Mouse (Mus musculus): ENCODE data around the gene Magoh. TPM values are rescaled to one million over a fixed set of nuclear protein-coding genes. Genes with fewer than 3 reads are reported as not detected.

The Magoh gene
- total and polyA plus RNA-seq, 3 experiments = 38.8 to 43.2 (median 40.2) TPM

DNA sequence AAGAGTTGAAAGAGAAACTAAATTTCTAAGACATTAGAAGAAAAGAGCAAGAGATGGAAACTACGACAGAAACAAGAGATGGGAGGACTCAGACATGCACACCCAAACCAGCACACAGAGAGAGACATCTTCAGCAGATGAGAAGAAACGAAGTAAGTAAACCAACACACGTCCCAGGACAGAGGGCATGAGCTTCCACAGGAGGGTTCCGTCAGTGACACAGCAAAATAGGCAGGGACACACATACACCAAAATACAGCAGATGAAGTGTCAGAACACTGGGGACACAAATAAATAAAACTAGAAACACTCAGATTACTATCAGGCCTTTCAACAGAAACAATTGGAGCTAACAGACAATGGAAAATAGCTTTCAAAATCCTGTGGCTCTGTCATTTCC is 30.5 kb downstream of the Magoh start:
- Histone ChIP-seq H3K9ac (ENCODE audit: low read depth, low read length) (no peak overlapping the region), H3K4me3 (no peak overlapping the region), H3K27me3 (ENCODE audit: control insufficient read depth, insufficient read depth, low read length) (no peaks in the 10 kb centered on the region), H3K4me1 (ENCODE audit: control insufficient read depth, insufficient read depth, low read length) (no peaks in the 10 kb centered on the region), H3K27ac (no peak overlapping the region), H3K79me2 (replicated peaks; ENCODE audit: control insufficient read depth, insufficient read depth, low read length) (no peaks in the 10 kb centered on the region), H3K36me3 (ENCODE audit: control insufficient read depth, insufficient read depth, low read length) (0 out of 2 replicates have a peak, but pooled peaks cover 3% of the 10 kb centered on the region)
- TF ChIP-seq CTCF (IDR thresholded peaks at IDR 0.05) (no peak), POLR2A (IDR thresholded peaks at IDR 0.05; ENCODE audit: insufficient read depth, low read depth, low read length) (no peak), EP300 (IDR thresholded peaks at IDR 0.05; ENCODE audit: insufficient read depth, low read depth, low read length) (no peak)
- 88% methylated on average over 4 of the region's 4 CpGs for WGBS
- intact Hi-C loops (cut with DNase I) = no loop called here
- DNase-seq = no peak

DNA sequence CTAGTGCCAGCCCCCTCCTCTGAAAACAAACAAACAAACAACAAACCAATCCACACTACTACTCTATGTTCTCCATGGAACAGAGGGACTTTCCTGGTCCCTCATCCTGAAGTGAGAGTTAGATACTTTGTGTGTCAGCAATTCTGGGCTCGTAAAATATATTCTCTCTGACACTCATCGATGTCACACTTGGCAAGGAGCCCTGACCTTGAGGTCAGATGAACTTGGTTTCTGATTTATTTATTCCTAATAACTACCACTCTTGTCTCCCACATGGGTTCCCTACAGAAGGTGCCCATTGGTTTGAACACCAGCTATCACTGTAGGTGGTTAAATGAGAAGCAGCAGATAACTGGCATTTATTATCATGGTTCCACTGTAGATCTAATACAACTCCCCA is 40.8 kb downstream of the Magoh start:
- H3K79me2 ChIP-seq (replicated peaks; ENCODE audit: control insufficient read depth, insufficient read depth, low read length) = peaks cover 2% of the 10 kb centered on the region
- WGBS = 43% methylated on average over 2 of the region's 2 CpGs
- no peaks in the 10 kb centered on the region for H3K27me3 ChIP-seq (ENCODE audit: control insufficient read depth, insufficient read depth, low read length)
- no peak overlapping the region for H3K9ac ChIP-seq (ENCODE audit: low read depth, low read length)
- no peak for DNase-seq
- no peak overlapping the region for H3K27ac ChIP-seq
- no peak overlapping the region for H3K4me3 ChIP-seq
- TF ChIP-seq POLR2A (IDR thresholded peaks at IDR 0.05; ENCODE audit: insufficient read depth, low read depth, low read length) (no peak), CTCF (IDR thresholded peaks at IDR 0.05) (no peak)
- H3K4me1 ChIP-seq (ENCODE audit: control insufficient read depth, insufficient read depth, low read length) = peaks cover 17% of the 10 kb centered on the region
- H3K36me3 ChIP-seq (ENCODE audit: control insufficient read depth, insufficient read depth, low read length) = peaks cover 14% of the 10 kb centered on the region
- intact Hi-C loops (cut with DNase I) = no loop called here

DNA sequence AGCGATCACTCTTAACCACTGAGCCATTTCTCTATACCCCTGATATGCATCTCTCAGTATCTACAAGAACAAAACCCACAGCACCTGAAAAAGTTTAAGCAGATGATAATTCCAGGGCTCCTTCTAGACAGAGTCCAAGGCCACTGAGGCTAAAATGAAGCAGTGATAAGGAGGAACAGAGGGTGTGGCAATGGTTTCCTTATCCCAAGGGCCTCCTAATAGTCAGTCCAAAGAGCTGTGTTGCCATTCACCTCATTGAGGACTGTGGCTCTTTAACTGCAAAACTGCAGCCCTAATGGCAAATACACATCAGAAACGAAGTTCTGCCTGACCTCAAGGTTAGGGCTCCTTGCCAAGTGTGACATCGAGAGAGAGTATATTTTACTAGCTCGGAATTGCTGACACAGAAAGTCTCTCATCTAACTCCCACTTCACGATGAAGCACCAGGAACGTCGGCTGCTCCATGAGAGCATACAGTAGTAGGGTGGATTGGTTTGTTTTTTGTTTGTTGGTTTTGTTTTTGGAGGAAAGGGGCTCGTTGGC is 41.7 kb downstream of the Magoh start:
- peak; percentile 32 to 34 for DNase-seq

DNA sequence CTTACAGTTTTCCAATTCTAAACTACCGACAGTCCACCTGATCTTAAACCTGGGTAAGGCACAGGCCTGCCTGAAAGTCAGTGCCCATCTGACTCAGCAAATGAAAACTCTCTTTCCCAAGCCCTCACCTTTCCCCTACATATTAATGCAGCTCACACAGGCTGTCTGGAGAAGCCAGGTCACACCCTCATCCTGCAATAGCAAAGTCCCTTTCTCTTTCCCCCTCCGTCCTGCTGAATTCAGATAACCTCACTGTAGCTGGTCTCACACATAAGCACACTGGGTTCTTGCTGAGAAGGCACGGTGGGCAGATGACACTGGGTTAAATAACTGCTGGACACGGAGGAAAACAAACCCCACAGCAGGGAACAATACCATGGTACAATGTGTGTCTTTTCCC is 42.4 kb downstream of the Magoh start:
- peak; percentile 37 to 59 for DNase-seq
- 20% methylated on average over 4 of the region's 4 CpGs for WGBS
- Histone ChIP-seq H3K36me3 (ENCODE audit: control insufficient read depth, insufficient read depth, low read length) (peaks cover 14% of the 10 kb centered on the region), H3K27ac (peak overlapping the region; percentile 96), H3K9ac (ENCODE audit: low read depth, low read length) (peak overlapping the region; percentile 86), H3K4me3 (peak overlapping the region; percentile 73), H3K4me1 (ENCODE audit: control insufficient read depth, insufficient read depth, low read length) (peaks cover 17% of the 10 kb centered on the region), H3K27me3 (ENCODE audit: control insufficient read depth, insufficient read depth, low read length) (no peaks in the 10 kb centered on the region), H3K79me2 (replicated peaks; ENCODE audit: control insufficient read depth, insufficient read depth, low read length) (peaks cover 2% of the 10 kb centered on the region; the same call in 1 of the 2 replicates)
- intact Hi-C loops (cut with DNase I) = loop anchor here (2.0 kb wide), 1 partner anchor 33 kb away; the partner anchor contains the start of gene 0610037L13Rik
- TF ChIP-seq EP300 (IDR thresholded peaks at IDR 0.05; ENCODE audit: insufficient read depth, low read depth, low read length) (peak; percentile 41; the same call in 1 of the 2 replicates), POLR2A (IDR thresholded peaks at IDR 0.05; ENCODE audit: insufficient read depth, low read depth, low read length) (peak; percentile 65; the same call in 1 of the 2 replicates), CTCF (IDR thresholded peaks at IDR 0.05) (no peak)

More for the DNA sequence above, 41.7 kb downstream of the Magoh start:
- Histone ChIP-seq H3K27me3 (ENCODE audit: control insufficient read depth, insufficient read depth, low read length) (no peaks in the 10 kb centered on the region), H3K79me2 (replicated peaks; ENCODE audit: control insufficient read depth, insufficient read depth, low read length) (peaks cover 2% of the 10 kb centered on the region; the same call in 1 of the 2 replicates), H3K36me3 (ENCODE audit: control insufficient read depth, insufficient read depth, low read length) (peaks cover 14% of the 10 kb centered on the region), H3K9ac (ENCODE audit: low read depth, low read length) (peak overlapping the region; percentile 24), H3K4me1 (ENCODE audit: control insufficient read depth, insufficient read depth, low read length) (peaks cover 17% of the 10 kb centered on the region), H3K4me3 (peak overlapping the region; percentile 19; the same call in 1 of the 2 replicates), H3K27ac (peak overlapping the region; percentile 96)
- 36% methylated on average over 8 of the region's 8 CpGs for WGBS
- intact Hi-C loops (cut with DNase I) = no loop called here
- TF ChIP-seq EP300 (IDR thresholded peaks at IDR 0.05; ENCODE audit: insufficient read depth, low read depth, low read length) = no peak

DNA sequence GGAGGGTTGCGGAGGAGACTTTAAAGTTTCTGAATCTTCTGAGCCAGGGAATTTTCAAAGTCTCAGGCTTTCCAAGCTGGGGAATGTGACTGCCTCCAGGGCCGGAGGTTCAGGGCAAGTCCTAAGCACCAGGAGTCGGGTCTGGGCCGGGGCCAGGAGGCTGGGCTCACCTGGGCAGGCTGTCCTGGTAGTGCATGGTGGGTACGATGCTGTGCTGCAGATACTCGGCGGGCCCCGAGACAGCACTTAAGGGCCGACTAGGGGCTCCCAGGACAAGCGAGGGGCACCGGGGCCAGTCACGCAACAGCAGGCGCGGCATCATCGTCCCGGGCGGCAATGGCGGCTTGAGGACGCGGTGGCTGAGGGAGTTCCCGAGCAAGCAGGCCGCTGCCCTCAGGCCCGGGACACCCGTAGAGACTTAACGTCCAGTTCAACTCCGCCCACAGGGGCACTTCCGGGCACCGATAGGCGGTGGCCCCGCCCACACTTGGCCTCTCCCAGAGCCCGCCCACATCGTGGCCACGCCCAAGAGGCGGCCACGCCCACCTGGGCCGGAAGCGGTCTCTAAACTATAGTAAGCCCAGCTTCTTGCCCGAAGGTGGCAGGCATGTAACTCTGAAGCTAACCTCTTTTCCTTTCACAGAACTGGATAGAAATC is 43.7 kb downstream of the Magoh start, which contains the start of gene Cpt2:
Cpt2 (minus strand) TSS at position 466 of the 658 bp plus-strand sequence.
- intact Hi-C loops (cut with DNase I) = loop anchor here (2.0 kb wide), 1 partner anchor 34 kb away; the partner anchor contains the start of gene 0610037L13Rik
- Histone ChIP-seq H3K79me2 (replicated peaks; ENCODE audit: control insufficient read depth, insufficient read depth, low read length) (peaks cover 2% of the 10 kb centered on the region; the same call in 1 of the 2 replicates), H3K4me1 (ENCODE audit: control insufficient read depth, insufficient read depth, low read length) (peaks cover 17% of the 10 kb centered on the region), H3K27me3 (ENCODE audit: control insufficient read depth, insufficient read depth, low read length) (no peaks in the 10 kb centered on the region), H3K36me3 (ENCODE audit: control insufficient read depth, insufficient read depth, low read length) (peaks cover 14% of the 10 kb centered on the region), H3K27ac (peak within 1 kb of the TSS; percentile 96), H3K9ac (ENCODE audit: low read depth, low read length) (peak within 1 kb of the TSS; percentile 86), H3K4me3 (peak within 1 kb of the TSS; percentile 73)
- TF ChIP-seq CTCF (IDR thresholded peaks at IDR 0.05) (peak; percentile 60), EP300 (IDR thresholded peaks at IDR 0.05; ENCODE audit: insufficient read depth, low read depth, low read length) (peak; percentile 54; the same call in 1 of the 2 replicates), POLR2A (IDR thresholded peaks at IDR 0.05; ENCODE audit: insufficient read depth, low read depth, low read length) (peak; percentile 96)
- DNase-seq = peak; percentile 96 to 97
- WGBS = under 1% methylated on average over 38 of the region's 38 CpGs

DNA sequence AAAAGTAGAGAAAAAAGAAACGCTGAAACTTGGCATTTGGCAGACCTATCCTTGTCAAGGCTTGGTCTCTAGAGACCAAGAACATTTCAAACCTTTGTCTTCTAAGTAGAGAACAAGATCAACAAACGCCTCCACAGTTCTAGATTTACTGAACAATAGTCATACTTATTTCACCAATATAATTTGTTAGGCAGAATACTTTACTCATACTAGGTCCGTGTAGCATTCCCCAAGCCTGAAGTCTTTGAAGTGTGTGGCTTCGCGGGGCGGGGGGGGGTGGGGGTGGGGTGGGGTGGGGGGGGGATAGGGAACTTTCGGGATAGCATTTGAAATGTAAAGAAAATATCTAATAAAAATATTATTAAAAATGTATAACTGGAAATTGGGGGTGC is 44.2 kb downstream of the Magoh start:
- no peak for TF ChIP-seq POLR2A (IDR thresholded peaks at IDR 0.05; ENCODE audit: insufficient read depth, low read depth, low read length)
- no peak for TF ChIP-seq CTCF (IDR thresholded peaks at IDR 0.05)
- TF ChIP-seq EP300 (IDR thresholded peaks at IDR 0.05; ENCODE audit: insufficient read depth, low read depth, low read length) = no peak
- no peak overlapping the region for H3K9ac ChIP-seq (ENCODE audit: low read depth, low read length)
- intact Hi-C loops (cut with DNase I) = loop anchor here (2.0 kb wide), 1 partner anchor 35 kb away; the partner anchor contains the start of gene 0610037L13Rik
- peaks cover 14% of the 10 kb centered on the region for H3K36me3 ChIP-seq (ENCODE audit: control insufficient read depth, insufficient read depth, low read length)
- H3K4me1 ChIP-seq (ENCODE audit: control insufficient read depth, insufficient read depth, low read length) = peaks cover 17% of the 10 kb centered on the region
- WGBS = 32% methylated on average over 7 of the region's 7 CpGs
- no peak for DNase-seq
- H3K4me3 ChIP-seq = peak overlapping the region; percentile 73
- H3K79me2 ChIP-seq (replicated peaks; ENCODE audit: control insufficient read depth, insufficient read depth, low read length) = peaks cover 2% of the 10 kb centered on the region; the same call in 1 of the 2 replicates
- H3K27me3 ChIP-seq (ENCODE audit: control insufficient read depth, insufficient read depth, low read length) = no peaks in the 10 kb centered on the region
- H3K27ac ChIP-seq = peak overlapping the region; percentile 96
